In the genomic region with DNA sequence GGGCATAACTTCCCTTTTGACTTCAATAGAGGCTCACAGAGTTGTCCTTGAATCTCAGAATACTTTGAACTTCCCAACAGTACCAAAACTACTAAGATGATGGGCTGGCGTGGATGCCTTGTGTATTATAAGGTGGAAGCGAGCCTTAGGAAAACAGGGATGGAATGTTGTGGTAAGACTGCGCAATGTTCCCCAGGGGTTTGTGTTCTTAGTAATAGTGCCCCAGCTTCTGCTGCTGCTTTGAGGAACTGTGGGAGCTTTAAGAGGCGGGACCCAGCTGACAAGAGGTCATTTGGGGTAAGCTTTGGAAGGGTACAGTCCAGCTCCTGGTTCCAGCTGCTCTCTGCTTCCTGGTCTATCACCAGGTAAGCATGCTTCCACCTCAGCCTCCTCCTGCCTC, we compare ENCODE assay signal across 26 mouse cellular contexts.
DNase-seq lines count a peak whose midpoint lies in the region; ATAC-seq and TF ChIP-seq lines count a peak whose summit lies in the region.
"Had no signal": no experiment of that assay in that cellular context is flagged by ENCODE, and none has a peak within 500 bp of the region (broad histone marks: within the 10 kb centered on the region; RNA-seq: fewer than 3 reads in every experiment).

No protein-coding gene starts in this region.

- 91% methylated on average over 4 of the region's 4 CpGs for WGBS in cerebellum, adult 2 months
- WGBS in kidney, adult 2 months: 83% methylated on average over 4 of the region's 4 CpGs
- 79% methylated on average over 4 of the region's 4 CpGs for WGBS in kidney, embryonic 14.5 days

- no peak overlapping the region for H3K4me2 ChIP-seq in kidney, embryonic 14.5 days (replicated peaks; ENCODE audit: low read depth, low read length)
- H3K4me2 ChIP-seq: embryonic facial prominence, embryonic 15.5 days; forebrain, embryonic 13.5 days; heart, embryonic 15.5 days; hindbrain, embryonic 12.5 days; limb, embryonic 13.5 days; liver, embryonic 11.5 days had no signal

- ATAC-seq in kidney, embryonic 14.5 days (ENCODE audit: low FRiP score, low TSS enrichment): no peak
- ATAC-seq: forebrain, embryonic 13.5 days; intestine, embryonic 16.5 days had no signal

- H3K4me1 ChIP-seq in cerebellum, adult 2 months (ENCODE audit: control insufficient read depth, insufficient read depth, low read length): peaks cover 27% of the 10 kb centered on the region
- H3K4me1 ChIP-seq in kidney, adult 2 months (ENCODE audit: control insufficient read depth, insufficient read depth, low read length): no peaks in the 10 kb centered on the region; the same call in 1 of the 2 replicates
- peaks cover 14% of the 10 kb centered on the region; the same call in 1 of the 2 replicates for H3K4me1 ChIP-seq in kidney, embryonic 14.5 days (ENCODE audit: control insufficient read depth, insufficient read depth, low read length)
- peaks cover 27% of the 10 kb centered on the region for H3K4me1 ChIP-seq in embryonic fibroblast, embryonic 13.5 days (ENCODE audit: control insufficient read depth, insufficient read depth, low read length)
- H3K4me1 ChIP-seq: forebrain, embryonic 13.5 days; hindbrain, embryonic 12.5 days had no signal

- peaks cover 9% of the 10 kb centered on the region; the same call in 1 of the 2 replicates for H3K36me3 ChIP-seq in kidney, adult 2 months (ENCODE audit: control insufficient read depth, insufficient read depth, low read length)
- H3K36me3 ChIP-seq in kidney, embryonic 14.5 days (ENCODE audit: control insufficient read depth, insufficient read depth, low read length): peaks cover 40% of the 10 kb centered on the region
- H3K36me3 ChIP-seq in C2C12 (ENCODE audit: control insufficient read depth, insufficient read depth): peaks cover 49% of the 10 kb centered on the region
- H3K36me3 ChIP-seq: hindbrain, embryonic 12.5 days had no signal

- H3ac ChIP-seq in C2C12 (ENCODE audit: control insufficient read depth, insufficient read length, low read depth): no peak overlapping the region

- no peaks in the 10 kb centered on the region for H3K27me3 ChIP-seq in cerebellum, adult 2 months (ENCODE audit: control insufficient read depth, insufficient read depth, low read length)
- H3K27me3 ChIP-seq in kidney, adult 2 months (replicated peaks; ENCODE audit: control insufficient read depth, insufficient read depth, low read length): no peaks in the 10 kb centered on the region
- H3K27me3 ChIP-seq in kidney, embryonic 14.5 days (ENCODE audit: control insufficient read depth, insufficient read depth, low read length): no peaks in the 10 kb centered on the region
- no peaks in the 10 kb centered on the region for H3K27me3 ChIP-seq in C2C12 (ENCODE audit: control insufficient read depth, insufficient read depth, insufficient read length)
- H3K27me3 ChIP-seq: CH12.LX; embryonic facial prominence, embryonic 15.5 days; forebrain, embryonic 13.5 days; heart, embryonic 15.5 days; hindbrain, embryonic 12.5 days; limb, embryonic 13.5 days had no signal

- no peak for DNase-seq in cerebellum, adult 2 months
- DNase-seq in cerebellum, adult 11-12 months: no peak
- DNase-seq in kidney, adult 2 months: peak; percentile 36
- DNase-seq in thymus, postnatal 0 days (ENCODE audit: low spot score): no peak
- DNase-seq in embryo, embryonic 10.5 days (ENCODE audit: low spot score): no peak
- DNase-seq: B cell, adult 2 months; cerebellum, adult 11 months; cerebellum, postnatal 10 days; kidney, adult 9 months; kidney, postnatal 14 days; layer of hippocampus, adult 9-11 months; midbrain, embryonic 14.5 days; right cerebral cortex, postnatal 25 days; thymus, postnatal 25 days had no signal

- H3K9me3 ChIP-seq in kidney, embryonic 14.5 days (ENCODE audit: control insufficient read depth, low read length): no peaks in the 10 kb centered on the region
- H3K9me3 ChIP-seq: embryonic facial prominence, embryonic 10.5 days; embryonic facial prominence, embryonic 15.5 days; forebrain, embryonic 13.5 days; heart, embryonic 15.5 days; hindbrain, embryonic 12.5 days; limb, embryonic 13.5 days had no signal

- no peak overlapping the region for H3K4me3 ChIP-seq in cerebellum, adult 2 months (replicated peaks; ENCODE audit: insufficient read depth, low read depth, low read length)
- H3K4me3 ChIP-seq in kidney, adult 2 months (ENCODE audit: insufficient read depth, low read depth, low read length): no peak overlapping the region
- no peak overlapping the region for H3K4me3 ChIP-seq in kidney, embryonic 14.5 days (ENCODE audit: low read length)
- no peak overlapping the region for H3K4me3 ChIP-seq in C2C12 (ENCODE audit: insufficient read depth, poor library complexity, severe bottlenecking)
- H3K4me3 ChIP-seq in embryonic fibroblast, embryonic 13.5 days (ENCODE audit: insufficient read depth, low read length): no peak overlapping the region
- H3K4me3 ChIP-seq: embryonic facial prominence, embryonic 10.5 days; embryonic facial prominence, embryonic 15.5 days; forebrain, embryonic 13.5 days; heart, embryonic 15.5 days; hindbrain, embryonic 12.5 days; limb, embryonic 13.5 days had no signal

- no peak for TF ChIP-seq POLR2A in cerebellum, adult 2 months (IDR thresholded peaks at IDR 0.05; ENCODE audit: borderline replicate concordance, insufficient read depth, low read length)
- no peak for TF ChIP-seq POLR2A in kidney, adult 2 months (IDR thresholded peaks at IDR 0.05; ENCODE audit: low read depth, low read length)
- no peak for TF ChIP-seq POLR2A in embryonic fibroblast, embryonic 13.5 days (IDR thresholded peaks at IDR 0.05; ENCODE audit: low read depth, low read length)

- H3K79me2 ChIP-seq in C2C12 (ENCODE audit: control insufficient read depth, insufficient read depth): no peaks in the 10 kb centered on the region

- no peak overlapping the region for H3K9ac ChIP-seq in kidney, embryonic 14.5 days (ENCODE audit: low read depth, low read length)
- H3K9ac ChIP-seq: embryonic facial prominence, embryonic 15.5 days; forebrain, embryonic 13.5 days; heart, embryonic 15.5 days; hindbrain, embryonic 12.5 days; limb, embryonic 13.5 days had no signal

- no peak for TF ChIP-seq CTCF in cerebellum, adult 2 months (IDR thresholded peaks at IDR 0.05; ENCODE audit: borderline replicate concordance, insufficient read depth, low read depth, low read length)
- TF ChIP-seq CTCF in kidney, adult 2 months (conservative IDR thresholded peaks at IDR 0.05; ENCODE audit: insufficient read depth, insufficient read length, low read depth, low read length): no peak
- TF ChIP-seq CTCF in C2C12 (IDR thresholded peaks at IDR 0.05; ENCODE audit: control insufficient read depth, insufficient read depth, insufficient read length): no peak
- TF ChIP-seq CTCF in embryonic fibroblast, embryonic 13.5 days (IDR thresholded peaks at IDR 0.05; ENCODE audit: borderline replicate concordance, insufficient read depth, low read length): no peak

- H3K27ac ChIP-seq in cerebellum, adult 2 months (ENCODE audit: insufficient read depth, low read length): peak overlapping the region; percentile 40; the same call in 1 of the 2 replicates
- no peak overlapping the region for H3K27ac ChIP-seq in kidney, adult 2 months (ENCODE audit: insufficient read depth, low read depth, low read length)
- no peak overlapping the region for H3K27ac ChIP-seq in kidney, embryonic 14.5 days (ENCODE audit: low read depth, low read length)
- 0 out of 2 replicates have a peak overlapping the region, but pooled peaks have one; percentile 31 for H3K27ac ChIP-seq in embryonic fibroblast, embryonic 13.5 days (ENCODE audit: insufficient read depth, low read length)
- H3K27ac ChIP-seq: embryonic facial prominence, embryonic 10.5 days; embryonic facial prominence, embryonic 15.5 days; forebrain, embryonic 13.5 days; heart, embryonic 15.5 days; hindbrain, embryonic 12.5 days; limb, embryonic 13.5 days had no signal

- H3K79me3 ChIP-seq in C2C12 (ENCODE audit: low read depth): no peaks in the 10 kb centered on the region

TF ChIP-seq in C2C12, 6 proteins besides CTCF, POLR2A, EP300 and RAD21:
- TF ChIP-seq CEBPB (IDR thresholded peaks at IDR 0.05; ENCODE audit: low read depth) (peak; percentile 98), MAX (IDR thresholded peaks at IDR 0.05) (no peak), FOSL1 (IDR thresholded peaks at IDR 0.05; ENCODE audit: insufficient read depth, low read length, poor library complexity, severe bottlenecking) (no peak), MYOD1 (IDR thresholded peaks at IDR 0.05; ENCODE audit: control insufficient read depth, insufficient read length, low read depth) (no peak), USF1 (IDR thresholded peaks at IDR 0.05; ENCODE audit: low read depth) (no peak), MYOG (IDR thresholded peaks at IDR 0.05; ENCODE audit: control insufficient read depth, extremely low read depth, insufficient read length) (no peak)

Comparison
In these comparisons a context has a peak if more than half of its experiments do, and no peak if none do; other contexts are left out.
1. H3K27ac ChIP-seq: peak in cerebellum, adult 2 months (single experiment) and embryonic fibroblast, embryonic 13.5 days (single experiment); none in kidney, adult 2 months (single experiment) and kidney, embryonic 14.5 days (single experiment).